Mouse (Mus musculus) erythroblast, embryonic 14.5 days (primary cell): ENCODE results near the gene Setmar. TPM values are rescaled to one million over a fixed set of nuclear protein-coding genes. Genes with fewer than 3 reads are reported as not detected.

Experiments
- H3K27me3 ChIP-seq: 2 replicates; pipeline ENCODE4 v1.6.1; 2012; ENCODE audit warnings: inconsistent platforms; ENCODE audit not compliant: control insufficient read depth
- H3K36me3 ChIP-seq: 2 replicates; pipeline ENCODE4 v1.6.1; 2012; ENCODE audit warnings: mild to moderate bottlenecking, inconsistent platforms; ENCODE audit not compliant: control insufficient read depth
- H3K4me1 ChIP-seq: 2 replicates; pipeline ENCODE4 v1.6.1; 2012; ENCODE audit warnings: inconsistent platforms; ENCODE audit not compliant: control insufficient read depth
- H3K4me3 ChIP-seq: replicated peaks from 2 replicates; pipeline ENCODE3; 2012; ENCODE audit warnings: moderate library complexity, mild to moderate bottlenecking, inconsistent platforms
- H3K9me3 ChIP-seq: 2 replicates; pipeline ENCODE4 v1.6.1; 2012; ENCODE audit warnings: low read length, inconsistent platforms, mixed read lengths; ENCODE audit not compliant: control insufficient read depth
- GATA1 ChIP-seq: IDR thresholded peaks from 2 replicates; pipeline ENCODE4 v1.6.1; 2012; ENCODE audit warnings: low read length, inconsistent platforms, mixed read lengths
- TAL1 ChIP-seq: IDR thresholded peaks from 3 replicates; pipeline ENCODE4 v1.6.1; 2012; ENCODE audit warnings: low read length, inconsistent platforms, mixed read lengths
- polyA plus RNA-seq: library from polyadenylated mRNA; stranded (reverse); fragments of >175 nt; gene quantifications from 2 replicates; pipeline ENCODE4 v1.2.3, GENCODE M21; 2012

The Setmar gene
- polyA plus RNA-seq, 1 experiment: 0.04 TPM

- H3K36me3 ChIP-seq: no peaks in the 10 kb centered on the region
- no peaks in the 10 kb centered on the region for H3K4me1 ChIP-seq
- TF ChIP-seq TAL1: no peak
- no peak for TF ChIP-seq GATA1
- H3K27me3 ChIP-seq: no peaks in the 10 kb centered on the region
- no peak overlapping the region for H3K4me3 ChIP-seq
- H3K9me3 ChIP-seq: no peaks in the 10 kb centered on the region
Measured at GRCm38 (mm10) chr6:108073931-108074330, 9.1 kb downstream of the Setmar start.

GRCm38 (mm10) chr6:108074624-108075023 lies 9.8 kb downstream of the Setmar start:
- no peaks in the 10 kb centered on the region for H3K27me3 ChIP-seq
- H3K4me1 ChIP-seq: no peaks in the 10 kb centered on the region
- H3K9me3 ChIP-seq: no peaks in the 10 kb centered on the region
- no peak overlapping the region for H3K4me3 ChIP-seq
- no peak for TF ChIP-seq GATA1
- TF ChIP-seq TAL1: no peak
- H3K36me3 ChIP-seq: no peaks in the 10 kb centered on the region

- Histone ChIP-seq H3K36me3 (no peaks in the 10 kb centered on the region), H3K4me3 (no peak overlapping the region), H3K4me1 (no peaks in the 10 kb centered on the region), H3K9me3 (no peaks in the 10 kb centered on the region), H3K27me3 (no peaks in the 10 kb centered on the region)
- TF ChIP-seq TAL1 (no peak), GATA1 (no peak)
Measured at GRCm38 (mm10) chr6:108075857-108076256, 11.0 kb downstream of the Setmar start.

GRCm38 (mm10) chr6:108091296-108091695 lies 26.5 kb downstream of the Setmar start:
- Histone ChIP-seq H3K9me3 (no peaks in the 10 kb centered on the region), H3K27me3 (no peaks in the 10 kb centered on the region), H3K36me3 (no peaks in the 10 kb centered on the region), H3K4me3 (no peak overlapping the region), H3K4me1 (no peaks in the 10 kb centered on the region)
- TF ChIP-seq GATA1: no peak
- no peak for TF ChIP-seq TAL1

- H3K27me3 ChIP-seq: no peaks in the 10 kb centered on the region
- H3K4me1 ChIP-seq: no peaks in the 10 kb centered on the region
- H3K4me3 ChIP-seq: no peak overlapping the region
- no peaks in the 10 kb centered on the region for H3K36me3 ChIP-seq
- H3K9me3 ChIP-seq: no peaks in the 10 kb centered on the region
- TF ChIP-seq GATA1 (no peak), TAL1 (no peak)
Measured at GRCm38 (mm10) chr6:108092646-108093045, 27.8 kb downstream of the Setmar start.

GRCm38 (mm10) chr6:108093449-108093848 lies 28.6 kb downstream of the Setmar start:
- Histone ChIP-seq H3K36me3 (no peaks in the 10 kb centered on the region), H3K9me3 (no peaks in the 10 kb centered on the region), H3K27me3 (no peaks in the 10 kb centered on the region), H3K4me3 (no peak overlapping the region), H3K4me1 (no peaks in the 10 kb centered on the region)
- TF ChIP-seq TAL1 (no peak), GATA1 (no peak)

- no peak overlapping the region for H3K4me3 ChIP-seq
- no peaks in the 10 kb centered on the region for H3K9me3 ChIP-seq
- no peaks in the 10 kb centered on the region for H3K4me1 ChIP-seq
- no peak for TF ChIP-seq GATA1
- no peak for TF ChIP-seq TAL1
- no peaks in the 10 kb centered on the region for H3K36me3 ChIP-seq
- no peaks in the 10 kb centered on the region for H3K27me3 ChIP-seq
Measured at GRCm38 (mm10) chr6:108095445-108095844, 30.6 kb downstream of the Setmar start.

- Histone ChIP-seq H3K4me3 (no peak overlapping the region), H3K4me1 (no peaks in the 10 kb centered on the region), H3K36me3 (no peaks in the 10 kb centered on the region), H3K27me3 (no peaks in the 10 kb centered on the region), H3K9me3 (no peaks in the 10 kb centered on the region)
- no peak for TF ChIP-seq GATA1
- no peak for TF ChIP-seq TAL1
Measured at GRCm38 (mm10) chr6:108098171-108098845, 33.5 kb downstream of the Setmar start.

GRCm38 (mm10) chr6:108098846-108099217 lies 34.0 kb downstream of the Setmar start:
- no peaks in the 10 kb centered on the region for H3K27me3 ChIP-seq
- no peak overlapping the region for H3K4me3 ChIP-seq
- no peaks in the 10 kb centered on the region for H3K9me3 ChIP-seq
- TF ChIP-seq TAL1 (no peak), GATA1 (no peak)
- H3K36me3 ChIP-seq: no peaks in the 10 kb centered on the region
- H3K4me1 ChIP-seq: no peaks in the 10 kb centered on the region
